Mouse (Mus musculus): ENCODE results near the gene Nipal4. TPM values are rescaled to one million over a fixed set of nuclear protein-coding genes. Genes with fewer than 3 reads are reported as not detected.

Nipal4 gene
- polyA plus RNA-seq, 1 experiment from 2014 or later = 2.1 TPM

GRCm38 (mm10) chr11:46127621-46128547, 38.4 kb downstream of the Nipal4 start:
- Histone ChIP-seq H3K4me3 (ENCODE audit: low read depth, low read length) (no peak overlapping the region), H3K9ac (ENCODE audit: low read depth, low read length) (no peak overlapping the region), H3K27me3 (replicated peaks; ENCODE audit: control insufficient read depth, insufficient read depth, low read length) (no peaks in the 10 kb centered on the region), H3K9me3 (ENCODE audit: control insufficient read depth) (no peaks in the 10 kb centered on the region), H3K27ac (ENCODE audit: low read depth, low read length) (no peak overlapping the region), H3K4me2 (replicated peaks; ENCODE audit: low read depth) (no peak overlapping the region), H3K36me3 (ENCODE audit: control insufficient read depth, insufficient read depth) (peaks cover 16% of the 10 kb centered on the region; the same call in 1 of the 2 replicates), H3K4me1 (replicated peaks; ENCODE audit: control insufficient read depth, insufficient read depth, low read length) (no peaks in the 10 kb centered on the region)
- ATAC-seq = peak; percentile 38; the same call in 1 of the 2 replicates
- TF ChIP-seq CTCF (IDR thresholded peaks at IDR 0.05; ENCODE audit: low read depth) = no peak
- 72% methylated on average over 15 of the region's 15 CpGs for WGBS

DNA sequence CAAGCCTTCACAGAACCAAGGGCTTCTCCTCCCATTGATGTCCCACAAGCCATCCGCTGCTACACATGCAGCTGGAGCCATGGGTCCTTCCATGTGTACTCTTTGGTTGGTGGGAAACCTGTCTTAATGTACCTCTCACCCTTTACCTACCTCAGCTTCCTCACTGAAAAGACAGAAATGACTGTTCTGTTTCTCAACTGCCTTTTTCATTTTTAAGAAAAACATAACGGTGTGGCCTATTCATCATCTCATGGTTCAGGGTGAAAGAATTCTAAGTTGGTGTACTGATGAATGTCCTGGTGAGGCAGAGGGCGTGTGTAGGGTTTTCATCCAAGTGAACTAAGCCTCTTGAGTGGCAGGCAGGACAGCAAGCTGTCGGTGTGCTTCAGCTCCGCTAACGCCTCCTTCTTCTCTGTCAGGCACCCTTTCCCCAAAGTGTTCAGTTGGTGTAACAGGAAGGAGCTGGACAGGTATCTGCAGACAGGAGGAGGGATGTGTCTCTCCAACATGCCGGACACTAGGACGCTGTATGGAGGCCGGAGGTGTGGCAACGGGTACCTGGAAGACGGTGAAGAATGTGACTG, 39.4 kb downstream of the Nipal4 start:
- H3K4me3 ChIP-seq (ENCODE audit: low read depth, low read length) = no peak overlapping the region
- no peaks in the 10 kb centered on the region for H3K4me1 ChIP-seq (replicated peaks; ENCODE audit: control insufficient read depth, insufficient read depth, low read length)
- no peak for TF ChIP-seq CTCF (IDR thresholded peaks at IDR 0.05; ENCODE audit: low read depth)
- no peak overlapping the region for H3K4me2 ChIP-seq (replicated peaks; ENCODE audit: low read depth)
- H3K9ac ChIP-seq (ENCODE audit: low read depth, low read length) = no peak overlapping the region
- WGBS = 86% methylated on average over 11 of the region's 11 CpGs
- ATAC-seq = no peak
- H3K27ac ChIP-seq (ENCODE audit: low read depth, low read length) = no peak overlapping the region
- no peaks in the 10 kb centered on the region for H3K27me3 ChIP-seq (replicated peaks; ENCODE audit: control insufficient read depth, insufficient read depth, low read length)
- H3K9me3 ChIP-seq (ENCODE audit: control insufficient read depth) = no peaks in the 10 kb centered on the region
- peaks cover 16% of the 10 kb centered on the region; the same call in 1 of the 2 replicates for H3K36me3 ChIP-seq (ENCODE audit: control insufficient read depth, insufficient read depth)

DNA sequence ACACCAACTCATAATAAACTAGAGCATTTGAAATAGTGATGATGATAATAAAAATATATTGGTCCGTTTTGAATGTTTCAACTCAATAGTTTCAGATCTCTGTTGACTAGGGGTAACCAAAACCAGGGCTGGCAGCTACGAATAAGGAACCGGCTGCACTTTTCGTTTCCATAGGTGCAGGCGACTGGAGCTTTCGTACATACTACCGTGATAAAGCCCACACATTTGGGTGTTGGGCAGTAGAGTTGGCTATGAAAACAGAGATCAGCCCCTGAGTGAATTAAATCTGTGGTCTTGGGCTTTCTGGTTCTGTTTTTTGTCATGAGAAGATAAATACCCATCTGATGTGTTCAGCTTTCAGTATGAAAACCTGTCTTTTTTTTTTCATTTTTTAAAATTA, 40.0 kb downstream of the Nipal4 start:
- TF ChIP-seq CTCF (IDR thresholded peaks at IDR 0.05; ENCODE audit: low read depth) = no peak
- Histone ChIP-seq H3K4me3 (ENCODE audit: low read depth, low read length) (no peak overlapping the region), H3K4me2 (replicated peaks; ENCODE audit: low read depth) (no peak overlapping the region), H3K27me3 (replicated peaks; ENCODE audit: control insufficient read depth, insufficient read depth, low read length) (no peaks in the 10 kb centered on the region), H3K4me1 (replicated peaks; ENCODE audit: control insufficient read depth, insufficient read depth, low read length) (no peaks in the 10 kb centered on the region), H3K36me3 (ENCODE audit: control insufficient read depth, insufficient read depth) (peaks cover 16% of the 10 kb centered on the region; the same call in 1 of the 2 replicates), H3K9ac (ENCODE audit: low read depth, low read length) (no peak overlapping the region), H3K27ac (ENCODE audit: low read depth, low read length) (no peak overlapping the region), H3K9me3 (ENCODE audit: control insufficient read depth) (no peaks in the 10 kb centered on the region)
- WGBS = 81% methylated on average over 7 of the region's 7 CpGs
- ATAC-seq = no peak

DNA sequence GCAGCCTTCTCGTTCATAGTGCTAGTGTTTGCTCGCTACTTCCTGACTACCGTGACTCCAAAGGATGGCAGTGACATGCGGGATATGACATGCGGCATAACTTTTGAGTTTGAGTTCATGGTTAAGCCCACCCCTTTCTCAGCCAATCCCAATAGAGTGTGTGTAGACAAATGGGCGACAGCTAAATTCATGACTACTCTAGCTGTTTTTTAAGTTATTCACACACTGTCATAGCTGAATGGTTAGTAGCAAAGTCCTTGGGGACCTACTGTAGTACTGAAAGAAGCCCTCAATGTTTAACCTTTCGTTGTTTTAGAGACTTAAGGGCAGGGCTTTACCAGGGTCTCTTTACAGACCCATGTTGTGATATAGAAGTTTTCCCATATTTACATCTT, 40.5 kb downstream of the Nipal4 start:
- ATAC-seq = no peak
- Histone ChIP-seq H3K9me3 (ENCODE audit: control insufficient read depth) (no peaks in the 10 kb centered on the region), H3K36me3 (ENCODE audit: control insufficient read depth, insufficient read depth) (peaks cover 19% of the 10 kb centered on the region; the same call in 1 of the 2 replicates), H3K27me3 (replicated peaks; ENCODE audit: control insufficient read depth, insufficient read depth, low read length) (no peaks in the 10 kb centered on the region), H3K4me3 (ENCODE audit: low read depth, low read length) (no peak overlapping the region), H3K4me1 (replicated peaks; ENCODE audit: control insufficient read depth, insufficient read depth, low read length) (no peaks in the 10 kb centered on the region), H3K27ac (ENCODE audit: low read depth, low read length) (no peak overlapping the region), H3K9ac (ENCODE audit: low read depth, low read length) (no peak overlapping the region), H3K4me2 (replicated peaks; ENCODE audit: low read depth) (no peak overlapping the region)
- 92% methylated on average over 7 of the region's 7 CpGs for WGBS
- TF ChIP-seq CTCF (IDR thresholded peaks at IDR 0.05; ENCODE audit: low read depth) = no peak

DNA sequence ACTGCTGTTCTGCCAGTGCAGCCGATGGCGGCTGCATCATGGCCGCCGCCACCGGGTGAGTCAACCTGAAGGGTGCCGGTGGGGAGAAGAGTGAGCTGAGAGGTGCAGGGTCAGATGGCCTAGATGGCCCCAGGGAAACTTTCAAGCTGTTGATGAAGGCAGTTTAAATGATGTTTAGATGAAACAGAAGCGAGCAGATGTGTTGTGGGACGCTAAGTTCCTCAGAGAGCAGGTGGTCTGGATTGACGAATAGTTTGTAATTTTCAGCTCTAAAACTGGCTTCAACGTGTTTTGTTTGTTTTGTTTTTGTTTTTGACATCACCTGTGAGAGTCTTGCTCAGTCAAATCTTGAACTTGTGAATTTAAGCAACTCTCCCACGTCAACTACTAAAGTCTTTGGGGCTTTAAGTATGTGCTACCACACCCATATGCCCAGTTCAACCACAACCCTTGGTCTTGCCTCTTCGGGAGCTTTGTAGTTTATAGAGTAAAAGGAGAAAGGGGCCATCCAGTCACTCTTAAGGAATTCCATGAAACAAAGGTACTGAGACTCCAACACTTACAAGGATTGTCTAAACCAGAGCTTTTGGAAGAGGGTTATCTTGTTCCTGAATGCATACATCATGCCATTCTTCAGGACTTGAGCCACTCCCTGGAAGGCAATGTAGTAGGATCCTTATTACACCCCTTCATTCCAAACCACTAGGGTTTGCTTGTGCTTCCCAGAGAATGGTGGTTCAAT, 41.0 kb downstream of the Nipal4 start:
- ATAC-seq = no peak
- TF ChIP-seq CTCF (IDR thresholded peaks at IDR 0.05; ENCODE audit: low read depth) = no peak
- H3K4me1 ChIP-seq (replicated peaks; ENCODE audit: control insufficient read depth, insufficient read depth, low read length) = no peaks in the 10 kb centered on the region
- H3K4me2 ChIP-seq (replicated peaks; ENCODE audit: low read depth) = no peak overlapping the region
- H3K4me3 ChIP-seq (ENCODE audit: low read depth, low read length) = no peak overlapping the region
- WGBS = 89% methylated on average over 12 of the region's 12 CpGs
- peaks cover 20% of the 10 kb centered on the region; the same call in 1 of the 2 replicates for H3K36me3 ChIP-seq (ENCODE audit: control insufficient read depth, insufficient read depth)
- no peak overlapping the region for H3K9ac ChIP-seq (ENCODE audit: low read depth, low read length)
- H3K27ac ChIP-seq (ENCODE audit: low read depth, low read length) = no peak overlapping the region
- no peaks in the 10 kb centered on the region for H3K27me3 ChIP-seq (replicated peaks; ENCODE audit: control insufficient read depth, insufficient read depth, low read length)
- no peaks in the 10 kb centered on the region for H3K9me3 ChIP-seq (ENCODE audit: control insufficient read depth)

All from intestine, postnatal 0 days (tissue).